Mouse (Mus musculus) lung, embryonic 16.5 days (tissue): ENCODE measurements at regions not wholly inside any gene's neighbourhood (a gene's known extent, or its start where the extent isn't known, plus 50 kb on each side); places are given as distances from the start of the nearest gene placed in this dataset.

Experiments used
- ATAC-seq: fragments of 200-750 bp; cut with Nextera tagmentation; 2 replicates; pipeline ENCODE4 v1.8.0; 2017; ENCODE audit warnings: low read depth, mild to moderate bottlenecking, moderate library complexity
- H3K27ac ChIP-seq: fragments of 300-500 bp; sonication (generic); 2 replicates; pipeline ENCODE4 v1.5.1; 2014; ENCODE audit warnings: mild to moderate bottlenecking, control low read depth, low read length
- H3K27me3 ChIP-seq: fragments of 300-500 bp; sonication (generic); 2 replicates; pipeline ENCODE4 v1.6.1; 2014; ENCODE audit warnings: low read depth, low read length, mixed read lengths; ENCODE audit not compliant: control insufficient read depth, insufficient read depth
- H3K36me3 ChIP-seq: fragments of 300-500 bp; sonication (generic); 2 replicates; pipeline ENCODE4 v1.6.1; 2014; ENCODE audit warnings: low read length; ENCODE audit not compliant: control insufficient read depth, insufficient read depth
- H3K4me1 ChIP-seq: fragments of 300-500 bp; sonication (generic); replicated peaks from 2 replicates; pipeline ENCODE4 v1.6.1; 2014; ENCODE audit warnings: low read length, mixed read lengths; ENCODE audit not compliant: control insufficient read depth, insufficient read depth
- H3K4me2 ChIP-seq: fragments of 300-500 bp; sonication (generic); 2 replicates; pipeline ENCODE4 v1.6.1; 2014; ENCODE audit warnings: low read depth, low read length, control low read depth
- H3K4me3 ChIP-seq: fragments of 300-500 bp; sonication (generic); 2 replicates; pipeline ENCODE4 v1.5.1; 2014; ENCODE audit warnings: mild to moderate bottlenecking, low read length, control low read depth
- H3K9ac ChIP-seq: fragments of 300-500 bp; sonication (generic); 2 replicates; pipeline ENCODE4 v1.6.1; 2014; ENCODE audit warnings: low read length, control low read depth
- H3K9me3 ChIP-seq: fragments of 300-500 bp; sonication (generic); 2 replicates; pipeline ENCODE4 v1.6.1; 2016; ENCODE audit warnings: low read length; ENCODE audit not compliant: control insufficient read depth
- WGBS: fragments of 180-500 bp; shearing (Covaris S2); extraction: QIAGEN DNeasy Blood & Tissue Kit; methylation state at CpG from one replicate; pipeline ENCODE4 v1.1.7; 2014; 5-methylcytosine and 5-hydroxymethylcytosine counted together

DNA sequence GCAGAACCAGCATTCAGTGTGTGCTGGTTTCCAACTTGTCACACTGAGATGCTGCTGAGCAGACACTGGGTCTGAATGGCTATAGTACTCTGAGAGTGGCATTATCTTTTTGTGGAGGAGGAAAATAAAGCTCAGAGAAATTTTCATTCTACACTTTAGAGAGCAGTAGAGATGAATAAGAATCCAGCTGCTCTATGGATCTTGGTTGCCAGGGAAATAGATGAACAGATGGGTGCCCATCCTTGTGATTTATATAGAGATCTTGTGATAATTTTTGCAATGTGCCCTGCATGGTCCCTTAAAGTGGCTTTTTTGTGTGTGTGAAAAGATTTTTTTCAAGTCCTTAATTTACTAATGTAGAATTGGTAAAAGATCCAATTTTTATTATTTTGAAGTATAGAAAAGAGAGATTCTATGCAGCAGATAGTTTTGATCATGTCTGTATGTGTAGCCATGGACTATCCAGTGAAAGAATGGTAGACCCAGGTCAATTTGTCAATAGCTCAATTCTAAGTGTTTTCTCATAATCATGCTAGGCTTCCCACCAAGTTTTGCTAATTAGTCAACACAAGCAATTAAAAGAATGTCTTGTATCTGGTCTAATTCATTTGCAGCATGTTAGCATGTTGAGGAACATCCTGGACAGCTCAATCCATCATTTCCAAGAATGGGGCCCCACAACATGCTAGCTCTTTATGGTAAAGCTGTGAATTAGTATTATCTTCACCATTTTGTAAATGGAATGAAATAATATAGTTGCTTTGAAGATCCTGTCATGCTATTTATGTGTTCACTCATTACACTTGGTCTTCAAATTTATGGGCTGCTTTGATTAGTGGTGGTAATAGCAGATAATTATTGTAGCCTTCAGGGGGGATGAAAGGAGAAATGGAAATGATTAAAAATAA lies 184.7 kb downstream of the Snx13 start:
- Histone ChIP-seq H3K9me3 (no peaks in the 10 kb centered on the region), H3K4me1 (no peaks in the 10 kb centered on the region), H3K9ac (no peak overlapping the region), H3K27ac (no peak overlapping the region), H3K4me2 (no peak overlapping the region), H3K4me3 (no peak overlapping the region), H3K36me3 (no peaks in the 10 kb centered on the region), H3K27me3 (no peaks in the 10 kb centered on the region)
- ATAC-seq: no peak

DNA sequence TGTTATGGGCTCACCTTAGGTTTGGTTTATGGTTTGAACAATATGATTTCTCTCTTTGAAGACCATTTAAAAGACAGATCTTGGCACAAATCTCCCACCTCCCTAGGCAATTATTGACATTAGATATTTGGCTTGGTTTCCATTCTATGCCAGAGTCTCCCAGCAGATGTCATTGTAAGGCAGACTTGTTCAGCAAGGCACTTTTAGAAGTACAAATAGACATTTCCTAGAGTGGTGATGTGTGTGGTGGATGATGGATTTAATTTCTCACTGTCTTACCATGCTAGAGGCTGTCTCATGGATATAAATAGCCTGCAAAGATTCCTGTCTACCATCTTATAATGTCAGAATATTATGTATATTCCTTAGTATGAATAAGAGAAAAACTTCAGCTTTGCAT lies 173.4 kb downstream of the Snx13 start:
- no peaks in the 10 kb centered on the region for H3K36me3 ChIP-seq
- ATAC-seq: peak; percentile 56; the same call in 1 of the 2 replicates
- H3K4me3 ChIP-seq: no peak overlapping the region
- no peaks in the 10 kb centered on the region for H3K27me3 ChIP-seq
- no peak overlapping the region for H3K4me2 ChIP-seq
- H3K4me1 ChIP-seq: peaks cover 5% of the 10 kb centered on the region
- H3K27ac ChIP-seq: no peak overlapping the region
- H3K9ac ChIP-seq: no peak overlapping the region
- H3K9me3 ChIP-seq: no peaks in the 10 kb centered on the region

DNA sequence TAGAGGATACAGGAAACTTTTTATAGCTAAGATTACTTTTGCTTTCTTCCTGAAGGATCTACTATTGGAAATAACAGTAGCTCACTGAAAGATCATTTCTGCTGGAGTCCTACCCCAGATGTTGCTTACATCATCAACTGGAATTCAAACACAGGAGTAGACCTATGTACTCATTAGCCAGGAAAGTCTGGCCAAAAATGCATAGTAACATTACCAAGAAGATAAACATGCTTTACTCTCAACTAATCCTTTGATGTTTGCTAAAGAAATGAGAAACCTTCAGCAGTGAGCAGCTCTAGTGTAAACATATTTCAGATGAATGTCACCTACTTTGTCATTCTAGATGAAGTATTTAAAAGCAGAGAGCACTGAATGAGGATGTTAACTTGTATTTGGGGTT lies 173.0 kb downstream of the Snx13 start:
- peak; percentile 34; the same call in 1 of the 2 replicates for ATAC-seq
- Histone ChIP-seq H3K27me3 (no peaks in the 10 kb centered on the region), H3K9ac (no peak overlapping the region), H3K9me3 (no peaks in the 10 kb centered on the region), H3K4me2 (no peak overlapping the region), H3K4me1 (peaks cover 5% of the 10 kb centered on the region), H3K27ac (no peak overlapping the region), H3K4me3 (no peak overlapping the region), H3K36me3 (no peaks in the 10 kb centered on the region)

DNA sequence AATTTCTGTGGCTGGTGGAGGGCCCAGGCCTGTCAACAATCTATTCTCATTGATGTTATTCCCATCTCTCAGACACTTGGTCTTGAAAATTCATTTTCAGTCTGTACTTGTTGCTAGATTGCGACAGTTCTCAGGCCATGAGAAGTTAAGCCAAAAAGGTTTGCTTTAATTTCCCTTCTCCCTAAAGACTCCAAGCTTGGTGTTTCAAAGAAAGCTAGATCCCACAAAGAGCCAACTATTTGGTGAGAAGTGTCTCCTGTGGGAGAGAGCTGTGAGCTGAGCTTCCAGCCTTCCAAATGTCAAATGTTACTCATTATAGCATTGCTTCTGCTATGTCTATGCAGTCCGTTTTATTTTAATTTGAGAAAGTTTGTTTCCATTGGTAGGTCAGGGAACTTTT lies 169.7 kb downstream of the Snx13 start:
- Histone ChIP-seq H3K4me3 (no peak overlapping the region), H3K4me2 (no peak overlapping the region), H3K9me3 (no peaks in the 10 kb centered on the region), H3K36me3 (no peaks in the 10 kb centered on the region), H3K9ac (no peak overlapping the region), H3K4me1 (peaks cover 5% of the 10 kb centered on the region), H3K27ac (no peak overlapping the region), H3K27me3 (no peaks in the 10 kb centered on the region)
- ATAC-seq: no peak
- 82% methylated on average over 2 of the region's 2 CpGs for WGBS

DNA sequence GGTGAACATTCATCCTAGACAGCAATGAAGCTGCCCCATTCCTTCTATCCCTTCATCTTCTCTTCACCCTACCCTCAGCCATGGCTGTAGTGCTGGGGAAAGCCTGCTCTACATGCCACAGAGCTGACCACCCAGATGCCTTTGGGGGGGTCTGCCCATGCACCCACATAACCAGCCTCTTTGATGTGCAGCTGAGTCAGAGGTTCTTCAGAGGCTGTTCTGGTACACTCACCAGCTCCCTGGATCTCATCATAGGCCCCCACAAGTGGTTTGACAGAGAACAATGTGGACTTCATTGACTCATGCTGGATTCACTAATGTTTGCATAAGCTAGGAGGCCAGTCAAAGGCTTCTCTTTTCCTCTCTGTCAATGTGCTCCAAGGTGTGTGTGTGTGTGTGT lies 162.4 kb downstream of the Snx13 start:
- Histone ChIP-seq H3K9me3 (no peaks in the 10 kb centered on the region), H3K4me3 (no peak overlapping the region), H3K4me2 (no peak overlapping the region), H3K4me1 (no peaks in the 10 kb centered on the region), H3K36me3 (no peaks in the 10 kb centered on the region), H3K27me3 (no peaks in the 10 kb centered on the region), H3K9ac (no peak overlapping the region), H3K27ac (no peak overlapping the region)
- no peak for ATAC-seq

DNA sequence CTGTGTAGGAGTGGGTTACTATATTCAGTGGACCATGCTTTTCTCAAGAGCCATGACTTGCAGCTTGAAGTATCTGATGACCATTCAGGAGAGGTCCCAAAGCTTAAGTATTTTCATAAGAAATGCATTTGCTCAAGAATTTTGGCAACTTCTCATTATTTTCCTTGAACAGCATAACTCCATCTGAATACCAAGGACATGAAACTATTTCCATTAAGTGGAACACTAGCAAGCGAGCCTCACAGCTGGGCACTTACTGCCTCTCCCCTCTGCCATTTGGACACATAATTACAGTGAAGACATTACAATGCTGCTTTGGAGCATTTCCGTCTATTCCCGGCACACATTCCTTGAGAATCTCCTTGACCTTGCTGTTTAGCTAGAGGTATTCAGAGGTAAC lies 160.6 kb downstream of the Snx13 start:
- no peak overlapping the region for H3K4me3 ChIP-seq
- no peak overlapping the region for H3K4me2 ChIP-seq
- H3K4me1 ChIP-seq: no peaks in the 10 kb centered on the region
- peak; percentile 60; the same call in 1 of the 2 replicates for ATAC-seq
- no peaks in the 10 kb centered on the region for H3K9me3 ChIP-seq
- WGBS: 58% methylated on average over 3 of the region's 3 CpGs
- no peak overlapping the region for H3K9ac ChIP-seq
- H3K36me3 ChIP-seq: no peaks in the 10 kb centered on the region
- no peaks in the 10 kb centered on the region for H3K27me3 ChIP-seq
- no peak overlapping the region for H3K27ac ChIP-seq

DNA sequence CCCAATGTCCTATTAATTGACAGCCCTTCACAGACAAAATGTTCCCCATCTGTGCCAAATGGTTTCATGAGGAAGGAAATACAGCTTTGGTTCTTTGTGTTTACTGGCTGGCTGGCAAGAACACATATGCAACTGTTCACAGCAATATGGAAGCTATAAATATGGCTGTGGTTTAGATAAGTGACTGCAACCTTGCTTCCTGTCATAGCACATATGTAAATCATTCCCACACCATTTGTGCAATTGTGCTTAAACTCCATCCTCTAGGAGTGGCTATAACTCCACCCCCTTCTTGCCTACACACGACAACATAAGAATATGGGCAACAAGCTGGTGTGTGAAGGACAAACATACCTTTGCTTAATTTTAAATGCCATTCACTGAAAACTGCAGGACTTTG lies 156.4 kb downstream of the Snx13 start:
- Histone ChIP-seq H3K4me2 (no peak overlapping the region), H3K36me3 (no peaks in the 10 kb centered on the region), H3K9ac (no peak overlapping the region), H3K4me3 (no peak overlapping the region), H3K4me1 (no peaks in the 10 kb centered on the region), H3K27ac (no peak overlapping the region), H3K27me3 (no peaks in the 10 kb centered on the region), H3K9me3 (no peaks in the 10 kb centered on the region)
- no peak for ATAC-seq
- WGBS: 49% methylated on average over 1 of the region's 1 CpGs

DNA sequence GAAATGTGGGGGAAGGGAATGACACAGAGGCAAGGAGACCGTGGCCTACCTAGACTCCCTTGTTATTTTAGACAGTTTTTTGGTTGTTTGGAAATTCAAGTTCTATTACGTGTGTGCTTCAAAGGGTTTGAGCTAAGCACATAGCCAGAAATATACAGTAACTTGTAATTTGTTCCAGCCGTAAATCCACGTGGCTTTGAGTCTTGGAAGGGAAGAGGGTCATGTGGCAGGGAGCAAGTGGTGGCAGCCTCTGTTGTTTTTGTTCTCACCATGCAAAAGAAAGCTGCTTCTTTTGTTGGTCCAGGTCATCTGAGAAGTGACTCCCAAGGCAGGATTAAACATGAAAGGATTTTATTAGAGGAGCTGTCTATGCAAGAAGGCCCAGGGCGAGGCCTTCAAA lies 153.1 kb downstream of the Snx13 start:
- Histone ChIP-seq H3K4me3 (no peak overlapping the region), H3K27me3 (no peaks in the 10 kb centered on the region), H3K9ac (no peak overlapping the region), H3K9me3 (no peaks in the 10 kb centered on the region), H3K4me1 (no peaks in the 10 kb centered on the region), H3K36me3 (no peaks in the 10 kb centered on the region), H3K27ac (no peak overlapping the region), H3K4me2 (no peak overlapping the region)
- WGBS: 68% methylated on average over 5 of the region's 5 CpGs
- ATAC-seq: no peak
